Mouse (Mus musculus) thymus, postnatal 0 days (tissue): ENCODE data around the gene Zmiz1. TPM values are rescaled to one million over a fixed set of nuclear protein-coding genes. Genes with fewer than 3 reads are reported as not detected.

ENCODE experiments used
- DNase-seq: peaks from one replicate; pipeline ENCODE4 v3.0.0-alpha.2; 2015; ENCODE audit warnings: low spot score
- polyA plus RNA-seq: library from polyadenylated mRNA; unstranded; fragments of >200 nt; fragmentation: Nextera tagmentation; extraction: Ambion mirVana; gene quantifications from 2 replicates; pipeline ENCODE4 v1.2.1, GENCODE M21; 2015

Zmiz1 gene
- polyA plus RNA-seq, result 19.9 and 26.4 TPM in 2 replicates

- peak; percentile 88 for DNase-seq
Measured at GRCm38 (mm10) chr14:25459016-25459393, at the start of gene Zmiz1. Zmiz1 (plus strand) TSS chr14:25459185.

- DNase-seq, result no peak
Measured at GRCm38 (mm10) chr14:25411848-25412527, 47.0 kb upstream of the Zmiz1 start.

- DNase-seq, result no peak
Measured at GRCm38 (mm10) chr14:25412811-25413210, 46.2 kb upstream of the Zmiz1 start.

- no peak for DNase-seq
Measured at GRCm38 (mm10) chr14:25413510-25413909, 45.5 kb upstream of the Zmiz1 start.

GRCm38 (mm10) chr14:25414115-25414514, 44.9 kb upstream of the Zmiz1 start:
- peak; percentile 18 for DNase-seq

GRCm38 (mm10) chr14:25420001-25420690, 38.8 kb upstream of the Zmiz1 start:
- DNase-seq, result peak; percentile 62

- DNase-seq, result no peak
Measured at GRCm38 (mm10) chr14:25420987-25421386, 38.0 kb upstream of the Zmiz1 start.

GRCm38 (mm10) chr14:25421596-25422001, 37.4 kb upstream of the Zmiz1 start:
- peak; percentile 45 for DNase-seq

GRCm38 (mm10) chr14:25422946-25423345, 36.0 kb upstream of the Zmiz1 start:
- no peak for DNase-seq

- no peak for DNase-seq
Measured at GRCm38 (mm10) chr14:25423721-25424443, 35.1 kb upstream of the Zmiz1 start.

- DNase-seq, result no peak
Measured at GRCm38 (mm10) chr14:25438255-25438654, 20.7 kb upstream of the Zmiz1 start.

- DNase-seq, result no peak
Measured at GRCm38 (mm10) chr14:25440116-25440515, 18.9 kb upstream of the Zmiz1 start.

- no peak for DNase-seq
Measured at GRCm38 (mm10) chr14:25440777-25441176, 18.2 kb upstream of the Zmiz1 start.

- DNase-seq, result no peak
Measured at GRCm38 (mm10) chr14:25441469-25441868, 17.5 kb upstream of the Zmiz1 start.

- DNase-seq, result peak; percentile 68
Measured at GRCm38 (mm10) chr14:25442676-25443075, 16.3 kb upstream of the Zmiz1 start.

- DNase-seq, result no peak
Measured at GRCm38 (mm10) chr14:25447136-25447775, 11.7 kb upstream of the Zmiz1 start.

GRCm38 (mm10) chr14:25448471-25448870, 10.5 kb upstream of the Zmiz1 start:
- DNase-seq, result no peak

GRCm38 (mm10) chr14:25451099-25451667, 7.8 kb upstream of the Zmiz1 start:
- no peak for DNase-seq

- no peak for DNase-seq
Measured at GRCm38 (mm10) chr14:25451699-25452632, 7.0 kb upstream of the Zmiz1 start.

- no peak for DNase-seq
Measured at GRCm38 (mm10) chr14:25452633-25453025, 6.4 kb upstream of the Zmiz1 start.
